Mouse (Mus musculus) kidney, embryonic 15.5 days (tissue): Measurements from ENCODE around the gene Frmd4b. TPM values are rescaled to one million over a fixed set of nuclear protein-coding genes. Genes with fewer than 3 reads are reported as not detected.

Experiments used
- ATAC-seq: fragments of 200-750 bp; cut with Nextera tagmentation; replicated peaks from 2 replicates; pipeline ENCODE4 v1.8.0; 2017; ENCODE audit warnings: moderate TSS enrichment; ENCODE audit not compliant: low FRiP score
- H3K27ac ChIP-seq: fragments of 300-500 bp; sonication (generic); 2 replicates; pipeline ENCODE4 v1.5.1; 2015; ENCODE audit warnings: mild to moderate bottlenecking, inconsistent platforms
- H3K27me3 ChIP-seq: fragments of 300-500 bp; sonication (generic); 2 replicates; pipeline ENCODE4 v1.6.1; 2015; ENCODE audit warnings: inconsistent platforms
- H3K36me3 ChIP-seq: fragments of 300-500 bp; sonication (generic); 2 replicates; pipeline ENCODE4 v1.6.1; 2015; ENCODE audit warnings: inconsistent platforms
- H3K4me1 ChIP-seq: fragments of 300-500 bp; sonication (generic); 2 replicates; pipeline ENCODE4 v1.6.1; 2015; ENCODE audit warnings: inconsistent platforms
- H3K4me2 ChIP-seq: fragments of 300-500 bp; sonication (generic); 2 replicates; pipeline ENCODE4 v1.6.1; 2015; ENCODE audit warnings: moderate library complexity, mild to moderate bottlenecking, inconsistent platforms
- H3K4me3 ChIP-seq: fragments of 300-500 bp; sonication (generic); replicated peaks from 2 replicates; pipeline ENCODE4 v1.5.1; 2015; ENCODE audit warnings: mild to moderate bottlenecking, inconsistent platforms
- H3K9ac ChIP-seq: fragments of 300-500 bp; sonication (generic); 2 replicates; pipeline ENCODE4 v1.6.1; 2015; ENCODE audit warnings: mild to moderate bottlenecking, inconsistent platforms
- H3K9me3 ChIP-seq: fragments of 300-500 bp; sonication (generic); replicated peaks from 2 replicates; pipeline ENCODE4 v1.6.1; 2016; ENCODE audit warnings: inconsistent platforms
- WGBS: fragments of 180-500 bp; shearing (Covaris S2); methylation state at CpG from one replicate; pipeline ENCODE4 v1.1.7; 2015; ENCODE audit warnings: mixed read lengths; 5-methylcytosine and 5-hydroxymethylcytosine counted together
- polyA plus RNA-seq: library from polyadenylated mRNA; unstranded; fragments of >200 nt; fragmentation: Nextera tagmentation; extraction: Ambion mirVana; gene quantifications from 2 replicates; pipeline ENCODE4 v1.2.1, GENCODE M21; 2015

The Frmd4b gene
- polyA plus RNA-seq, 1 experiment from 2014 or later = 16.2 TPM

DNA sequence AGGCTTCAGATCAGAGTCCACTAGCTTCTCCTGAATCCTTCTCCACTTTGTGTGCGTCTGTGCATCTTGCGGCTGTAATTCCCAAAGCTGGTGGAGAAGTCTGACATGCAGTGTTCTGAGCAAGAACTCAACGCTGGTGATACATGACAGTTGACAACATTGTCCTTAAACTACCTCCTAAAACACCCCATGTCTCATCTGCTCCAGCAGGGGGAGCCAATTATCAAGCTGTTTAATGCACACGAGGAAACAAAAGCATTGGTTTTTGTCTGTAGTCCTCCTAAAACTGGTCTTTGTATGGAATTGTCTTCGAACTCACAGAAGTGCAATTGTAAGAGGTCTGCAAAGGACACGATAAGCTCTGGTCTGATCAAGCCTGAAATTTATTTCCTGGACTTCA, 366.4 kb downstream of the Frmd4b start:
- no peak for ATAC-seq
- no peak overlapping the region for H3K9ac ChIP-seq
- no peaks in the 10 kb centered on the region for H3K27me3 ChIP-seq
- 43% methylated on average over 6 of the region's 6 CpGs for WGBS
- 0 out of 2 replicates have a peak, but pooled peaks cover 4% of the 10 kb centered on the region for H3K4me1 ChIP-seq
- H3K36me3 ChIP-seq = no peaks in the 10 kb centered on the region
- H3K9me3 ChIP-seq = no peaks in the 10 kb centered on the region
- H3K4me3 ChIP-seq = no peak overlapping the region
- no peak overlapping the region for H3K27ac ChIP-seq
- H3K4me2 ChIP-seq = no peak overlapping the region

GRCm38 (mm10) chr6:97245200-97245599, 372.1 kb downstream of the Frmd4b start:
- no peak for ATAC-seq

GRCm38 (mm10) chr6:97242522-97242921, 374.8 kb downstream of the Frmd4b start:
- WGBS = 89% methylated on average over 4 of the region's 4 CpGs

More at GRCm38 (mm10) chr6:97245200-97245599, 372.1 kb downstream of the Frmd4b start:
- no peaks in the 10 kb centered on the region for H3K27me3 ChIP-seq
- no peak overlapping the region for H3K4me2 ChIP-seq
- H3K27ac ChIP-seq = no peak overlapping the region
- H3K36me3 ChIP-seq = no peaks in the 10 kb centered on the region
- H3K9me3 ChIP-seq = no peaks in the 10 kb centered on the region
- H3K4me1 ChIP-seq = no peaks in the 10 kb centered on the region
- no peak overlapping the region for H3K9ac ChIP-seq
- H3K4me3 ChIP-seq = no peak overlapping the region

DNA sequence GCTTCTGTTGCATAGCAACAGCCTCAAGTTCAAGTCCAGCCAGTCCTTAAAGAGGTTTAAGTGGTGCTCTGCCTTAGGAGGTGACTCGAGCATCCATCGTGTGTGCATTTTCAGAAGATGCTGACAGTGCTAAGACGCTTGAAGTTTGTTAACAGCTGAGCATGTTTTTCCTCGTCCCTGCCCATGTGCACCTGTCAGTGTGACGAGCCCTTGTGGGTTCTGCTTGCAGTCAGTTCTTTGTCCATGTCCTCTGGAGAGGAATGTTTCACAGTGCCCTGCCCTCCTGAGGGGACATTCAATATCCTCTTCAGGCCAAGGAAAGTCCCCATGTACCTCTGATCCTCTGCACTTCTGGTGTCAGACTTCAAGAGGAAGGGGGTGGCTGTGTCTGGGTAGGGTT, 377.2 kb downstream of the Frmd4b start:
- no peak overlapping the region for H3K27ac ChIP-seq
- no peaks in the 10 kb centered on the region for H3K27me3 ChIP-seq
- H3K4me3 ChIP-seq = no peak overlapping the region
- H3K9ac ChIP-seq = no peak overlapping the region
- no peaks in the 10 kb centered on the region for H3K9me3 ChIP-seq
- 81% methylated on average over 5 of the region's 5 CpGs for WGBS
- ATAC-seq = no peak
- H3K4me2 ChIP-seq = no peak overlapping the region
- peaks cover 4% of the 10 kb centered on the region; the same call in 1 of the 2 replicates for H3K4me1 ChIP-seq
- 0 out of 2 replicates have a peak, but pooled peaks cover 2% of the 10 kb centered on the region for H3K36me3 ChIP-seq

More at GRCm38 (mm10) chr6:97242522-97242921, 374.8 kb downstream of the Frmd4b start:
- no peak for ATAC-seq
- Histone ChIP-seq H3K36me3 (no peaks in the 10 kb centered on the region), H3K27me3 (no peaks in the 10 kb centered on the region), H3K4me1 (no peaks in the 10 kb centered on the region), H3K9me3 (no peaks in the 10 kb centered on the region), H3K4me2 (no peak overlapping the region), H3K27ac (no peak overlapping the region), H3K4me3 (no peak overlapping the region), H3K9ac (no peak overlapping the region)

DNA sequence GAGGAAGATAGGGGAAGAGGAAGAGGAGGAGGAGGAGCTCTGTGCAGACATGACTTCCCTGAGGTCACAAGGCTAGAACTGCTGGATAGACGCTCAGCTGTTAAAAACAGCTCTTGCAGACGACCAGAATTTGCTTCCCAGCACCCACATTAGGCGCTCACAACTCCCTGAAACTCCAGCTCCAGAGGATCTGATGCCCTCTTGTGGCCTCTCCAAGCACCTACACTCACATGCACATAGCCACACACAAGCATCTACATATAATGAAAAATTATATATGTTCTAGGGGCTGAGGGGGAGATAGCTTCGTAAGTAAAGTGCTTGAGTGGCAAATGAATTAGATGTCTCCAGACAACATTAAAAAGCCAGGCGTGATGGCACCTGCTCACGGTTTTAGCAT, 378.0 kb downstream of the Frmd4b start:
- Histone ChIP-seq H3K4me2 (no peak overlapping the region), H3K4me3 (no peak overlapping the region), H3K9me3 (no peaks in the 10 kb centered on the region), H3K36me3 (peaks cover 9% of the 10 kb centered on the region; the same call in 1 of the 2 replicates), H3K4me1 (peaks cover 4% of the 10 kb centered on the region; the same call in 1 of the 2 replicates), H3K27ac (no peak overlapping the region), H3K27me3 (no peaks in the 10 kb centered on the region), H3K9ac (no peak overlapping the region)
- ATAC-seq = no peak
- WGBS = 91% methylated on average over 6 of the region's 6 CpGs

Other genes starting within 250 kb of the Frmd4b start
- gene Mitf, start 189.5 kb upstream of the Frmd4b start, polyA plus RNA-seq = 2.5 and 3.4 TPM in 2 replicates